Mouse (Mus musculus) limb, embryonic 11.5 days (tissue): Measurements from ENCODE around the gene Ccdc122. TPM values are rescaled to one million over a fixed set of nuclear protein-coding genes. Genes with fewer than 3 reads are reported as not detected.
"Not testable (repeated sequence)": the region's sequence is repeated elsewhere in the genome, so short reads cannot be mapped to it uniquely, and the experiment has no call there.

Experiments
- ATAC-seq: fragments of 200-750 bp; cut with Nextera tagmentation; 2 replicates; pipeline ENCODE4 v1.8.0; 2017; ENCODE audit warnings: low read depth; ENCODE audit not compliant: insufficient number of reproducible peaks, low FRiP score, low TSS enrichment
- DNase-seq: peaks from one replicate; pipeline ENCODE4 v3.0.0-alpha.2; 2015; ENCODE audit warnings: low spot score
- H3K27ac ChIP-seq: fragments of 300-500 bp; sonication (generic); replicated peaks from 2 replicates; pipeline ENCODE4 v1.5.1; 2014; ENCODE audit warnings: low read depth, mild to moderate bottlenecking, low read length
- H3K27me3 ChIP-seq: fragments of 300-500 bp; sonication (generic); 2 replicates; pipeline ENCODE4 v1.6.1; 2014; ENCODE audit warnings: mild to moderate bottlenecking, low read length, mixed read lengths; ENCODE audit not compliant: control insufficient read depth, insufficient read depth
- H3K36me3 ChIP-seq: fragments of 300-500 bp; sonication (generic); 2 replicates; pipeline ENCODE4 v1.6.1; 2014; ENCODE audit warnings: mild to moderate bottlenecking, low read length, moderate library complexity, mixed read lengths; ENCODE audit not compliant: control insufficient read depth, insufficient read depth
- H3K4me1 ChIP-seq: fragments of 300-500 bp; sonication (generic); 2 replicates; pipeline ENCODE4 v1.6.1; 2014; ENCODE audit warnings: low read length, mixed read lengths; ENCODE audit not compliant: control insufficient read depth, insufficient read depth
- H3K4me2 ChIP-seq: fragments of 300-500 bp; sonication (generic); 2 replicates; pipeline ENCODE4 v1.6.1; 2014; ENCODE audit warnings: low read depth, mild to moderate bottlenecking, moderate library complexity; ENCODE audit not compliant: severe bottlenecking
- H3K4me3 ChIP-seq: fragments of 300-500 bp; sonication (generic); 2 replicates; pipeline ENCODE4 v1.5.1; 2014; ENCODE audit warnings: low read depth, low read length
- H3K9ac ChIP-seq: fragments of 300-500 bp; sonication (generic); 2 replicates; pipeline ENCODE4 v1.6.1; 2014; ENCODE audit warnings: mild to moderate bottlenecking, low read length
- H3K9me3 ChIP-seq: fragments of 300-500 bp; sonication (generic); 2 replicates; pipeline ENCODE4 v1.6.1; 2016; ENCODE audit warnings: low read length; ENCODE audit not compliant: control insufficient read depth
- WGBS: fragments of 180-500 bp; shearing (Covaris S2); extraction: QIAGEN DNeasy Blood & Tissue Kit; methylation state at CpG from one replicate; pipeline ENCODE4 v1.1.7; 2014; 5-methylcytosine and 5-hydroxymethylcytosine counted together
- polyA plus RNA-seq: library from polyadenylated mRNA; unstranded; fragments of >200 nt; fragmentation: Nextera tagmentation; extraction: Ambion mirVana; gene quantifications from 2 replicates; pipeline ENCODE4 v1.2.1, GENCODE M21; 2014

Ccdc122 gene
- polyA plus RNA-seq, 1 experiment from 2014 or later = 1.6 TPM

DNA sequence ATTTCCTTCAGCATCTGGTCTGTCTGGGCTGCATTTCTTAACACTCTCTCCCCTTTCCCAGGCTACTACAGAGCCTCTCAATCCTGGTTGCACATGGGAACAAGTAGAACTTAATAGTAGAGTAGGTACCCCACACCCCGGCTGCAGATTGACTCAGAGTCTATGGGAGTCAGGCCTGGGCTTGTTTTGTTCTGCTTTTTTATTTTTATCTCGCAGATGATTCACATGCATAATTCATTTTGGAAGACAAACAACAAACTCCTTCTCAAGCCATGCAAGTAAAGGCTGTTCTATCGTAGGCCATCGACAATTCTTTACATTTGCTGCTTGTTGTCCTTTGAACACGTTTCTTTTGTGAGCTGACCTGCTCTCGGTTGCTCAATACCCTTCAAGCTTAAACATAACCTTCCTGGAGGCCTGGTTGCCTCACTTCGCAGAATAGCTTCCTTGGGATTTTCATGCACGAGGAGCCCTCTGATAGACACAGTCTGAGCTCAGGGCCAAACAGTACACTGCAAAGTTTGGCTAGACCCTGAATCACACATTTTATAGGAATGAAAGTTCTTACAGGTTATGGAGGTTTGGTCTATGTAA lies 1.4 kb downstream of the Ccdc122 start:
- Histone ChIP-seq H3K36me3 (no peaks in the 10 kb centered on the region), H3K9me3 (no peaks in the 10 kb centered on the region), H3K27ac (no peak overlapping the region), H3K4me2 (no peak overlapping the region), H3K27me3 (no peaks in the 10 kb centered on the region), H3K4me3 (no peak overlapping the region), H3K4me1 (no peaks in the 10 kb centered on the region), H3K9ac (no peak overlapping the region)
- WGBS = 88% methylated on average over 8 of the region's 8 CpGs
- no peak for ATAC-seq
- no peak for DNase-seq

DNA sequence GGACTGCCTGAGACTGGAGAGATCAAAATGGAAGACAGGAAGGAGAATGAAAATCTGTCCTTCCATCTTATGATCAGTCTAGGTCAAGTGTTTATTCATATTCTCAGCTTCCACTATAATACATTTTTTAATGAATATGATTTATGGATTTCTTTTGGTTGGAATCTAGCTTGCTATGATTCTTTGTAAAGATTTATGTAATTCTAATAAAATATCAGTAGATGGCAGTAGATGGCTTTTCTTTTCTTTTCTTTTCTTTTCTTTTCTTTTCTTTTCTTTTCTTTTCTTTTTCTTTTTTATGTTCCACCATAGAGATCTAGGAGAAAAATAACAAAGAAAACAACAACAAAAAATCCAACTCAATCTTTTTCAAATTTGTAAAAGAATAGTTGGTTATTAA lies 16.7 kb downstream of the Ccdc122 start:
- Histone ChIP-seq H3K4me3 (no peak overlapping the region), H3K9ac (no peak overlapping the region), H3K4me1 (no peaks in the 10 kb centered on the region), H3K36me3 (no peaks in the 10 kb centered on the region), H3K27me3 (no peaks in the 10 kb centered on the region), H3K9me3 (no peaks in the 10 kb centered on the region), H3K4me2 (no peak overlapping the region), H3K27ac (no peak overlapping the region)
- DNase-seq = no peak
- no peak for ATAC-seq

DNA sequence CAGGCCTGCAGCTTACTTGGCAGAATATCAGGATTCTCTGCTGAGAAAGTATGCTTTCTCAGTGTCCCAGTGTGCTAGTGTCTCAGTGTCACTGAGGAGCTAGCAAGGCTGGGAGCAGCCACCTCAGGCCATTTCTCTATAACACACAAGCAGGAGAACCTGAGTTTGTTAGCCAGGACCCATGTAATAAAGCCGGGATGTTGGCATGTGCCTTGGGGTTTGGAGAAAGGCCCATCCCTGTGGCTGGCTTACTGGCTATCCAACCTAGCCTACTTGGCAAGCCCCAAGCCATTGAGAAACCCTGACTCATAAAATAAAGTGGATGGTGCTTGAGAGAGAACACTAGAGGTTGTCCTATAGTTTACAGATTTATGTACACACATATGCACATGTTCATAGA lies 32.8 kb downstream of the Ccdc122 start:
- no peak overlapping the region for H3K4me2 ChIP-seq
- H3K4me3 ChIP-seq = no peak overlapping the region
- no peak overlapping the region for H3K27ac ChIP-seq
- H3K36me3 ChIP-seq = no peaks in the 10 kb centered on the region
- no peak overlapping the region for H3K9ac ChIP-seq
- no peaks in the 10 kb centered on the region for H3K9me3 ChIP-seq
- no peaks in the 10 kb centered on the region for H3K4me1 ChIP-seq
- no peaks in the 10 kb centered on the region for H3K27me3 ChIP-seq
- DNase-seq (no peak), ATAC-seq (no peak)
- WGBS = 89% methylated on average over 1 of the region's 1 CpGs

DNA sequence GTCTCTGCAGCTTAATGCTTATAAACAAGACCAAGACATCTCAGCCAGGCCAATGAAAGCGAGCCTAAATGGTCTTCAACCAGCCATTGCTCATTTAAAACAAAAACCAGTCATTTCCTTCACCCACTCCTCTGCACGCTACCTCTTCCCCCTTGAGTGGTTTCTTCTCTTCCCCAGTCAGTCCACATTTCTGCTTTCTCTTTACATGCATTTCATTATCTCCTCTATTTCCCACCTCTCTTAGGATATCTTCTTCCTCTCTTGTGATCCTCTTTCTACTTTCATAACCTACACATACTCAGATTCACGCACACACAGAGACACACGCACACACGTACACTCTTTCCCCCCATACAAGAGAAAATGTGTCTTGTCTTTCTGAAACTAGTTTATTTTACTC lies 44.7 kb downstream of the Ccdc122 start:
- WGBS = 94% methylated on average over 5 of the region's 5 CpGs
- no peaks in the 10 kb centered on the region for H3K9me3 ChIP-seq
- H3K27me3 ChIP-seq = no peaks in the 10 kb centered on the region
- no peak overlapping the region for H3K9ac ChIP-seq
- no peak overlapping the region for H3K4me2 ChIP-seq
- no peaks in the 10 kb centered on the region for H3K4me1 ChIP-seq
- no peak overlapping the region for H3K4me3 ChIP-seq
- ATAC-seq = no peak
- H3K27ac ChIP-seq = no peak overlapping the region
- DNase-seq = no peak
- no peaks in the 10 kb centered on the region for H3K36me3 ChIP-seq

DNA sequence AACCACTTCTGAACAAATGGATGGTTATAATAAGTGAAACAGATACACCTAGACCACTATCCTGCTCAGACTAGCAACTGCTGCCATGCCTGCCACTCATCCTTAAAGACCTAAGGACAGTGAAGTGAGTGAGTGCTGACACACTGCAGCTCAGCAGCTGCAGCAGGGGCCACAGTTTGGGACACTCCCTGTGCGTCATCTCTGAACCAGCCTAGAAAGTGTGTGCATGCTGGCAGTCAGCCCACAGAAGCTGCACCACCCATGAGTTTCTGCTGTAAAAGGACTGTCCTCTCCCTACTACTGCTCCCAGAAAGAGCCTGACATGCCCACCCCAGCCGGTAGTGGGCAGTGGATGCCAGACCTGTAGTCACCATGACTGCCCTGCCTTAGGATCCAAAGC lies 63.7 kb downstream of the Ccdc122 start:
- H3K9ac ChIP-seq = no peak overlapping the region
- WGBS = 75% methylated on average over 2 of the region's 2 CpGs

DNA sequence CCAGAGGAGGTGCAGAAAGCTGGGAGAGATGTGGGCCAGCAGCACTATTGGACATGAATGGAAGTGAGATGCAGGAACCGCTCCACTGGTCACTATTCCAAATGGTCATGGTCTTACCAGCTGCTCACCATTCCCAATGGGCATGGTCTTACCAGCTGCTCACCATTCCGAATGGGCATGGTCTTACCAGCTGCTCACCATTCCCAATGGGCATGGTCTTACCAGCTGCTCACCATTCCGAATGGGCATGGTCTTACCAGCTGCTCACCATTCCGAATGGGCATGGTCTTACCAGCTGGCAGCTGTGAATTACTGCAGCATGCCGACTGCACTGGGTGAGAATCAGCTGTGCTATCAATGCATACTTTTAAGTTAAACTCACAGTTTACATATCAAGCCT lies 74.0 kb downstream of the Ccdc122 start:
- not testable (repeated sequence) for H3K36me3 ChIP-seq, H3K9me3 ChIP-seq, H3K9ac ChIP-seq, DNase-seq, H3K4me3 ChIP-seq, H3K4me2 ChIP-seq, H3K27ac ChIP-seq, H3K4me1 ChIP-seq, ATAC-seq, H3K27me3 ChIP-seq
- WGBS = 94% methylated on average over 5 of the region's 5 CpGs

More for the DNA sequence above, 63.7 kb downstream of the Ccdc122 start:
- Histone ChIP-seq H3K27me3 (no peaks in the 10 kb centered on the region), H3K9me3 (no peaks in the 10 kb centered on the region), H3K4me3 (no peak overlapping the region), H3K36me3 (no peaks in the 10 kb centered on the region), H3K4me2 (no peak overlapping the region), H3K4me1 (no peaks in the 10 kb centered on the region), H3K27ac (no peak overlapping the region)
- DNase-seq (no peak), ATAC-seq (no peak)

DNA sequence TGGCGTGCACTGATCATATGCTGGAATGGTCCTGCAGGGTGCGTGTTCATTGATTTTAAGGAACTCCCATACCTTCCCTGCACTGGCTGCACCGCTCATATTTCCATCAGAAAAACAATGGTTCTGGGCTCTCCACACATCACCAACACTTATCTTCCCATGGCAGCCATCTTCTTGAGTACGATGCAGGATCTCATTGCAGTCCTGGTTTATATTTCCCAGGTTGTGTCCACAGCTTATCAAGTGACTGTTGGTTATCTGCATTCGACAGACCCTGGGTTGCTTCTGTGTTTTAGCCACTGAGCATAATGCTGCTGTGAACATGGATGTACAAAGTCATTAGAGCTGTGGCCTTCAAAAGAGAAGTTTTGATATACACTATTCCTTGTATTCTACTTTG lies 94.0 kb downstream of the Ccdc122 start:
- H3K4me1 ChIP-seq = no peaks in the 10 kb centered on the region
- whole genome bisulfite sequencing = 89% methylated on average over 5 of the region's 5 CpGs
- ATAC-seq (no peak), DNase-seq (no peak)
- no peak overlapping the region for H3K27ac ChIP-seq
- H3K27me3 ChIP-seq = no peaks in the 10 kb centered on the region
- no peaks in the 10 kb centered on the region for H3K9me3 ChIP-seq
- H3K4me3 ChIP-seq = no peak overlapping the region
- no peaks in the 10 kb centered on the region for H3K36me3 ChIP-seq
- no peak overlapping the region for H3K9ac ChIP-seq
- no peak overlapping the region for H3K4me2 ChIP-seq

DNA sequence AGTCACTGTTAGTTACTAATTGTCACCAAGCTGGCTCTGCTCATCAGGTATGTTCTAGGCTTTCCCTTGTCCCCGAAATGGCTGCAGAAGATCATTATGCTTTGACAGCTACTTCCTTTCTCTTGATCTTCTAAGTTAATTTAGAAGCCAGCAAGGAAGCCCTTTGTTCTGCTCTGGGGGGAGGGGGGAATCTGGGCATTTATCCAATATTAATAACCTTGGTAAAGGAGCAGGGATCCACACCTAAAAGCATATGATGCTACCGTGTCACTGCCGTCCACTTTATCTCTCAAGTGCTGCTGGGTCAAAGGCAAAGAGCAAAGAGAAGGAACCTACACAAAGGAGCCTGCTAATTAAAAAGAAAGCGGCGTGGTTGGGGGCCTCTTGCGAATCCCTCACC lies 100.4 kb downstream of the Ccdc122 start:
- H3K4me3 ChIP-seq = no peak overlapping the region
- H3K27me3 ChIP-seq = no peaks in the 10 kb centered on the region
- 59% methylated on average over 6 of the region's 6 CpGs for WGBS
- H3K4me1 ChIP-seq = no peaks in the 10 kb centered on the region
- H3K9ac ChIP-seq = no peak overlapping the region
- H3K27ac ChIP-seq = no peak overlapping the region
- H3K4me2 ChIP-seq = no peak overlapping the region
- H3K9me3 ChIP-seq = no peaks in the 10 kb centered on the region
- ATAC-seq = no peak
- DNase-seq = no peak
- no peaks in the 10 kb centered on the region for H3K36me3 ChIP-seq
